Mouse (Mus musculus): ENCODE data around the gene Zfp598. TPM values are rescaled to one million over a fixed set of nuclear protein-coding genes. Genes with fewer than 3 reads are reported as not detected.

Gene Zfp598
- polyA plus RNA-seq (2015; fragmentation: Nextera tagmentation; extraction: Ambion mirVana) = 21.9 and 22.9 TPM in 2 replicates

- peak within 1 kb of the TSS; percentile 91 for H3K27ac ChIP-seq
- WGBS = under 1% methylated on average over 72 of the region's 80 CpGs
- no peaks in the 10 kb centered on the region for H3K9me3 ChIP-seq
- peak within 1 kb of the TSS; percentile 88 for H3K4me2 ChIP-seq
- peak within 1 kb of the TSS; percentile 90 for H3K4me3 ChIP-seq
- peaks cover 31% of the 10 kb centered on the region for H3K4me1 ChIP-seq
- H3K27me3 ChIP-seq (replicated peaks) = no peaks in the 10 kb centered on the region
- peak within 1 kb of the TSS; percentile 98 for H3K9ac ChIP-seq
- ATAC-seq (replicated peaks) = peak; percentile 97
- no peaks in the 10 kb centered on the region for H3K36me3 ChIP-seq (replicated peaks)
Measured at GRCm38 (mm10) chr17:24669545-24670245, at the start of gene Zfp598. Gene Zfp598 (plus strand): TSS chr17:24669687.

- Histone ChIP-seq H3K36me3 (replicated peaks) (peaks cover 77% of the 10 kb centered on the region), H3K9me3 (no peaks in the 10 kb centered on the region), H3K9ac (no peak overlapping the region), H3K4me2 (no peak overlapping the region), H3K27ac (no peak overlapping the region), H3K4me1 (no peaks in the 10 kb centered on the region), H3K4me3 (no peak overlapping the region), H3K27me3 (replicated peaks) (no peaks in the 10 kb centered on the region)
- WGBS = 94% methylated on average over 8 of the region's 8 CpGs
- ATAC-seq (replicated peaks) = no peak
Measured at GRCm38 (mm10) chr17:24625472-24625871, 44.0 kb upstream of the Zfp598 start.

- Histone ChIP-seq H3K4me3 (no peak overlapping the region), H3K9me3 (no peaks in the 10 kb centered on the region), H3K9ac (no peak overlapping the region), H3K27me3 (replicated peaks) (no peaks in the 10 kb centered on the region), H3K36me3 (replicated peaks) (peaks cover 53% of the 10 kb centered on the region), H3K27ac (no peak overlapping the region), H3K4me2 (no peak overlapping the region), H3K4me1 (peaks cover 14% of the 10 kb centered on the region)
- WGBS = 52% methylated on average over 5 of the region's 5 CpGs
- ATAC-seq (replicated peaks) = no peak
Measured at GRCm38 (mm10) chr17:24628646-24629045, 40.8 kb upstream of the Zfp598 start.

- no peak overlapping the region for H3K9ac ChIP-seq
- ATAC-seq (replicated peaks) = no peak
- no peaks in the 10 kb centered on the region for H3K9me3 ChIP-seq
- no peak overlapping the region for H3K27ac ChIP-seq
- no peak overlapping the region for H3K4me2 ChIP-seq
- H3K36me3 ChIP-seq (replicated peaks) = peaks cover 41% of the 10 kb centered on the region
- H3K27me3 ChIP-seq (replicated peaks) = no peaks in the 10 kb centered on the region
- H3K4me3 ChIP-seq = no peak overlapping the region
- peaks cover 14% of the 10 kb centered on the region for H3K4me1 ChIP-seq
- WGBS = 89% methylated on average over 14 of the region's 14 CpGs
Measured at GRCm38 (mm10) chr17:24630072-24630471, 39.4 kb upstream of the Zfp598 start.

- Histone ChIP-seq H3K4me1 (peaks cover 14% of the 10 kb centered on the region), H3K9me3 (no peaks in the 10 kb centered on the region), H3K4me3 (peak within 1 kb of the TSS; percentile 65), H3K36me3 (replicated peaks) (peaks cover 22% of the 10 kb centered on the region), H3K9ac (peak within 1 kb of the TSS; percentile 62), H3K27ac (peak within 1 kb of the TSS; percentile 67), H3K4me2 (peak within 1 kb of the TSS; percentile 77), H3K27me3 (replicated peaks) (no peaks in the 10 kb centered on the region)
- 2% methylated on average over 51 of the region's 51 CpGs for WGBS
- ATAC-seq (replicated peaks) = peak; percentile 91
Measured at GRCm38 (mm10) chr17:24632167-24632812, 37.2 kb upstream of the Zfp598 start, which contains the start of the genes Tsc2 and Nthl1. Gene Tsc2 (minus strand): TSS chr17:24632630. Gene Nthl1 (plus strand): TSS chr17:24632680.

- Histone ChIP-seq H3K27ac (peak overlapping the region; percentile 67), H3K4me2 (peak overlapping the region; percentile 77), H3K9ac (peak overlapping the region; percentile 62), H3K4me1 (peaks cover 14% of the 10 kb centered on the region), H3K4me3 (peak overlapping the region; percentile 65), H3K9me3 (no peaks in the 10 kb centered on the region), H3K27me3 (replicated peaks) (no peaks in the 10 kb centered on the region), H3K36me3 (replicated peaks) (peaks cover 16% of the 10 kb centered on the region)
- peak; percentile 38; the same call in 1 of the 2 replicates for ATAC-seq (replicated peaks)
- WGBS = 11% methylated on average over 22 of the region's 22 CpGs
Measured at GRCm38 (mm10) chr17:24632813-24633449, 36.6 kb upstream of the Zfp598 start.

GRCm38 (mm10) chr17:24633831-24634230 is 35.7 kb upstream of the Zfp598 start:
- Histone ChIP-seq H3K4me2 (no peak overlapping the region), H3K36me3 (replicated peaks) (peaks cover 12% of the 10 kb centered on the region; the same call in 1 of the 2 replicates), H3K9me3 (no peaks in the 10 kb centered on the region), H3K9ac (no peak overlapping the region), H3K4me3 (no peak overlapping the region), H3K27ac (no peak overlapping the region), H3K4me1 (peaks cover 14% of the 10 kb centered on the region), H3K27me3 (replicated peaks) (no peaks in the 10 kb centered on the region)
- ATAC-seq (replicated peaks) = no peak
- 95% methylated on average over 11 of the region's 11 CpGs for WGBS

GRCm38 (mm10) chr17:24635024-24635423 is 34.5 kb upstream of the Zfp598 start:
- Histone ChIP-seq H3K9ac (no peak overlapping the region), H3K4me1 (peaks cover 14% of the 10 kb centered on the region), H3K9me3 (no peaks in the 10 kb centered on the region), H3K36me3 (replicated peaks) (peaks cover 6% of the 10 kb centered on the region; the same call in 1 of the 2 replicates), H3K27me3 (replicated peaks) (no peaks in the 10 kb centered on the region), H3K4me2 (no peak overlapping the region), H3K27ac (no peak overlapping the region), H3K4me3 (no peak overlapping the region)
- ATAC-seq (replicated peaks) = no peak
- 87% methylated on average over 4 of the region's 4 CpGs for WGBS

GRCm38 (mm10) chr17:24635694-24636093 is 33.8 kb upstream of the Zfp598 start:
- H3K4me1 ChIP-seq = peaks cover 14% of the 10 kb centered on the region
- no peak overlapping the region for H3K4me3 ChIP-seq
- H3K36me3 ChIP-seq (replicated peaks) = peaks cover 5% of the 10 kb centered on the region; the same call in 1 of the 2 replicates
- H3K9ac ChIP-seq = no peak overlapping the region
- ATAC-seq (replicated peaks) = no peak
- 95% methylated on average over 5 of the region's 5 CpGs for WGBS
- H3K27ac ChIP-seq = no peak overlapping the region
- no peaks in the 10 kb centered on the region for H3K9me3 ChIP-seq
- H3K4me2 ChIP-seq = no peak overlapping the region
- H3K27me3 ChIP-seq (replicated peaks) = no peaks in the 10 kb centered on the region

GRCm38 (mm10) chr17:24636781-24637481 is 32.6 kb upstream of the Zfp598 start:
- WGBS = 62% methylated on average over 5 of the region's 5 CpGs
- no peak for ATAC-seq (replicated peaks)
- Histone ChIP-seq H3K36me3 (replicated peaks) (peaks cover 5% of the 10 kb centered on the region; the same call in 1 of the 2 replicates), H3K9me3 (no peaks in the 10 kb centered on the region), H3K27me3 (replicated peaks) (no peaks in the 10 kb centered on the region), H3K9ac (no peak overlapping the region), H3K4me2 (no peak overlapping the region), H3K4me3 (no peak overlapping the region), H3K4me1 (peaks cover 8% of the 10 kb centered on the region), H3K27ac (no peak overlapping the region)

GRCm38 (mm10) chr17:24638214-24638613 is 31.3 kb upstream of the Zfp598 start:
- no peak overlapping the region for H3K4me3 ChIP-seq
- H3K27ac ChIP-seq = no peak overlapping the region
- H3K9ac ChIP-seq = no peak overlapping the region
- no peak overlapping the region for H3K4me2 ChIP-seq
- no peaks in the 10 kb centered on the region for H3K27me3 ChIP-seq (replicated peaks)
- peaks cover 5% of the 10 kb centered on the region; the same call in 1 of the 2 replicates for H3K36me3 ChIP-seq (replicated peaks)
- peaks cover under 1% of the 10 kb centered on the region; the same call in 1 of the 2 replicates for H3K4me1 ChIP-seq
- no peaks in the 10 kb centered on the region for H3K9me3 ChIP-seq
- WGBS = 88% methylated on average over 4 of the region's 4 CpGs
- ATAC-seq (replicated peaks) = no peak

- Histone ChIP-seq H3K4me2 (no peak overlapping the region), H3K36me3 (replicated peaks) (peaks cover 5% of the 10 kb centered on the region; the same call in 1 of the 2 replicates), H3K4me1 (no peaks in the 10 kb centered on the region), H3K9ac (no peak overlapping the region), H3K4me3 (no peak overlapping the region), H3K27me3 (replicated peaks) (no peaks in the 10 kb centered on the region), H3K9me3 (no peaks in the 10 kb centered on the region), H3K27ac (no peak overlapping the region)
- no peak for ATAC-seq (replicated peaks)
- WGBS = 69% methylated on average over 9 of the region's 9 CpGs
Measured at GRCm38 (mm10) chr17:24638840-24639239, 30.6 kb upstream of the Zfp598 start.
